Mouse (Mus musculus) thymus, adult 2 months (tissue): Measurements from ENCODE around the gene Mamdc2. TPM values are rescaled to one million over a fixed set of nuclear protein-coding genes. Genes with fewer than 3 reads are reported as not detected.

ENCODE experiments used
- DNase-seq: peaks from one replicate; pipeline ENCODE4 v3.0.0; 2021
- H3K27ac ChIP-seq: fragments of 200-500 bp; 2 replicates; pipeline ENCODE4 v1.5.1; 2012; ENCODE audit warnings: low read length, control low read depth; ENCODE audit not compliant: control insufficient read depth, insufficient read depth
- H3K27me3 ChIP-seq: fragments of 200-500 bp; 2 replicates; pipeline ENCODE4 v1.6.1; 2012; ENCODE audit warnings: mild to moderate bottlenecking, low read length, moderate library complexity, mixed read lengths; ENCODE audit not compliant: control insufficient read depth, insufficient read depth
- H3K36me3 ChIP-seq: fragments of 200-500 bp; 2 replicates; pipeline ENCODE4 v1.6.1; 2012; ENCODE audit warnings: mild to moderate bottlenecking, low read length, moderate library complexity; ENCODE audit not compliant: control insufficient read depth, insufficient read depth
- H3K4me1 ChIP-seq: fragments of 200-500 bp; replicated peaks from 2 replicates; pipeline ENCODE4 v1.6.1; 2012; ENCODE audit warnings: low read length; ENCODE audit not compliant: control insufficient read depth, insufficient read depth
- H3K4me3 ChIP-seq: fragments of 200-500 bp; 2 replicates; pipeline ENCODE4 v1.5.1; 2012; ENCODE audit warnings: mild to moderate bottlenecking, low read length, control low read depth, moderate library complexity; ENCODE audit not compliant: control insufficient read depth, insufficient read depth
- CTCF ChIP-seq: fragments of 200-500 bp; IDR thresholded peaks from 2 replicates; pipeline ENCODE4 v1.5.1; 2012; ENCODE audit warnings: mild to moderate bottlenecking, control low read depth, low read length, moderate library complexity, borderline replicate concordance; ENCODE audit not compliant: control insufficient read depth, poor library complexity, insufficient read depth; ENCODE audit errors: extremely low read depth
- POLR2A ChIP-seq: fragments of 200-500 bp; IDR thresholded peaks from 2 replicates; pipeline ENCODE4 v1.6.1; 2012; ENCODE audit warnings: mild to moderate bottlenecking, low read length, control low read depth, moderate library complexity; ENCODE audit not compliant: control insufficient read depth, poor library complexity, insufficient read depth; ENCODE audit errors: extremely low read depth
- WGBS: fragments of 180-500 bp; shearing (Covaris S2); methylation state at CpG from one replicate; pipeline ENCODE4 v1.1.7; 2018; 5-methylcytosine and 5-hydroxymethylcytosine counted together
- polyA plus RNA-seq: library from polyadenylated mRNA; depleted of rRNA; stranded (reverse); fragments of >200 nt; gene quantifications from 2 replicates; pipeline ENCODE4 v1.2.3, GENCODE M21; 2012

The Mamdc2 gene
- polyA plus RNA-seq, 1 experiment = 0.32 TPM

DNA sequence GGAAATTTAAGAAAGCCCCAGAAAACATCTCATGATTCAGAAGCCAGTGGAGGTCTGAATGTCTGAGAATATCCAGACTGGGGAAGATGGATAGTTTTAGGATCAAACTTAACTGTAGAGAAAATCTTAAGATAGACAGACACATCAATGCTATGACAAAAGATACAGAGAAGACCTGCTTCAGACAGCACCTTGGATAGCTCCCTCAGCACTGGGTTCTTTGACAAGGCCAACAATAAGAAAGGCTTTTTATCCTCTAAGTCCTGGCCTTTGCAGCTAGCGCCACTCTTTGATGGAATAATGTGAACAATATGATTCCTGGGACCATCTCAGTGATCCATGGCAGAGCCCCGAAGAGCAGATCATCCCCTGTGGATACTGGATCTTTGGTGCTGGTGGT lies 52.3 kb downstream of the Mamdc2 start:
- H3K4me3 ChIP-seq = no peak overlapping the region
- WGBS = 90% methylated on average over 2 of the region's 2 CpGs
- H3K4me1 ChIP-seq = no peaks in the 10 kb centered on the region
- no peaks in the 10 kb centered on the region for H3K36me3 ChIP-seq
- H3K27me3 ChIP-seq = no peaks in the 10 kb centered on the region
- H3K27ac ChIP-seq = no peak overlapping the region
- TF ChIP-seq CTCF = no peak
- no peak for TF ChIP-seq POLR2A
- DNase-seq = no peak

DNA sequence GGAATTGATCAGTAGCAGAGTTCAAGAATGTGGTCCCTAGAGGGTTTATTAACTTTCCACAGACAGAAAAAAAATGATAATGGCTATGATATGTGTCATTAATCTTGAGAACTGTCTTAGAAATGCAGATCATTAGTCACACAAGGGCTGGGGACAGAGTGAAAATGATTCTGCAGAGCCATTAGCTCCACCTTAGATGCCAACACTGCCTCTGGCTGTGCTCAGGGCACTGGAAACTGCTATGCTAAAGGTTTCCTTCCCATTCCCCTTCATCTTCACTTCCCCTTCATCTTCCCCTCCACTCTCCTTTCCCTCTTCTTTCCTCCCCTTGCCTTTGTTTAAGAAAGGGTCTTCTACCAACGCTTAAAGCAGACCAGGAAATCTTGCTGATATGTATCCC lies 53.6 kb downstream of the Mamdc2 start:
- no peaks in the 10 kb centered on the region for H3K4me1 ChIP-seq
- TF ChIP-seq CTCF (no peak), POLR2A (no peak)
- no peak for DNase-seq
- no peaks in the 10 kb centered on the region for H3K27me3 ChIP-seq
- WGBS = 69% methylated on average over 1 of the region's 1 CpGs
- H3K27ac ChIP-seq = no peak overlapping the region
- H3K36me3 ChIP-seq = no peaks in the 10 kb centered on the region
- no peak overlapping the region for H3K4me3 ChIP-seq

DNA sequence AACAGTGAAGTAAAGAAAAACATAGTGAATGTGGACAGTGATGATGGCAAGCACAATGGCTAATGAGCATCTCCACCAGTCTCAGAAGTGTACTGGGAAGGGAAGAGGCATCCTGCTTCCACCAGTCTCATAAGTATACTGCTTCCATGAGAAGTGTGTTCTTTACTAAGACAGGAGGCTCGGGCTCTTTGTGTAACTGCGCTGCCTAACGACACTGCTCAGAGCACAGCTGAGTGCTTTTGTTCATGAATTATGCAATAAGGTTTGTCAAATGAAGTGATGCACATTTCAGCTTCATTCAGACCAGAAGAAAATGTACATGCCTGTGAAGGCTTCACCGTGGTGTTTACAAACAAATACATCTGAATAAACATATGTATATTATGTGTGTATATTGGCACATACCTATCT lies 59.4 kb downstream of the Mamdc2 start:
- TF ChIP-seq CTCF (no peak), POLR2A (no peak)
- WGBS = 92% methylated on average over 4 of the region's 4 CpGs
- no peaks in the 10 kb centered on the region for H3K36me3 ChIP-seq
- H3K4me1 ChIP-seq = no peaks in the 10 kb centered on the region
- H3K27me3 ChIP-seq = no peaks in the 10 kb centered on the region
- H3K27ac ChIP-seq = no peak overlapping the region
- DNase-seq = no peak
- H3K4me3 ChIP-seq = no peak overlapping the region

DNA sequence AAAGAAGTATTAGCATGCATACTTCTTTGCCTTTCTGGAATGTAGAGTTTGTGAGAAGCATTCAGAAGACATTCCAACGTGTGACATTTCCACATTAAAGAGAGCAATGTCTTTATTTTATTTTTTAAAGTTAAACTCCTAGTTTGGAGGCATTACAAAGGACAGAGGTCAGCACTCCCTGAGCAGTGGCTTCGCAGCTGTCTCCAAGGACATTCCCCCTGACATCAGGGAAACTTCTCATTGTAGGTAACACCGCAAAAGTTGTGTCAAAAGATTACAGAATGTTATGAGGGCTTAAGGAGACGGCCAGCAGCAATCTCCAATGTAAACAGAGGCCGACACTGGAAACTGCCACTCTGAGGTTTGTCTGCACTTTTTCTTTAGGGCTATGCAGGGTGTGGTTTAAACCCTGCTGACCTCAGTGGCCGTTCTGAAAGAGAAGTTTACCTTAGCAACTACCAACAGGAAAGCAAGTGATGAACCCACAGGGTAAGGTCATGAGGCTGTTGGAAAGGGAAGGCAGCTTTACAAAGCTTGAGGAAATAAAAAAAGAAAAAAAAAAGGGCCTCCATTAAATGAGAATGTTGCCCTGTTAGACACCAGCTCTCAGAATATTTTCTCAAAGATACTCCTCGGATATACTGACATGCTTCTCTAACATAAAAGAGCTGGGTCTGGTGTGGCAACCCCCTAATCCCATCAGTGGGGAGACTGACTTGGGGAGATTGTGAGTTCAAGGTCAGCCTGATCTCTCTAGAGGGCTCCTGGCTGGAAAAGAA lies 60.0 kb downstream of the Mamdc2 start:
- H3K4me1 ChIP-seq = no peaks in the 10 kb centered on the region
- TF ChIP-seq CTCF (no peak), POLR2A (no peak)
- no peaks in the 10 kb centered on the region for H3K27me3 ChIP-seq
- DNase-seq = no peak
- no peak overlapping the region for H3K27ac ChIP-seq
- no peaks in the 10 kb centered on the region for H3K36me3 ChIP-seq
- no peak overlapping the region for H3K4me3 ChIP-seq
- 19% methylated on average over 7 of the region's 7 CpGs for WGBS

DNA sequence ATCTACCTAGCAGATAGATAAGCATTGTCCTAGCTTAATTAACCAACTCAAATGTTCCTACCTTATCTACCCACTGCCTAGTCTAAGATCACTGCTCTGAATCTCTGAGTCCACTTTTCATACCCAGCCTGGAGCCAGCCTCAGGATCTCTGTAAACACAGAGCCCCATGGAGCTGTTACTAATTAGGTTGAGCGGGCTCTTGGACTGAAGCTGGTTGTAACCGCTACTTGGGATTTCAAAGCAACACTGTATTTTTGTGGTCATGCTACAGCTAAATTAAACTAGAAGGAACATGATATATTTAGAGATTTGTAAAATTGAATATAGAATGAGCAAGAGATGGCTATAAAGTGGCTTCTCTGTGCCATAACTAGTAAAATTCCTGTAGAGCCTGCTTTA lies 65.8 kb downstream of the Mamdc2 start:
- Histone ChIP-seq H3K36me3 (no peaks in the 10 kb centered on the region), H3K27ac (no peak overlapping the region), H3K27me3 (no peaks in the 10 kb centered on the region), H3K4me1 (no peaks in the 10 kb centered on the region), H3K4me3 (no peak overlapping the region)
- TF ChIP-seq POLR2A (no peak), CTCF (no peak)
- 95% methylated on average over 2 of the region's 2 CpGs for WGBS
- no peak for DNase-seq

DNA sequence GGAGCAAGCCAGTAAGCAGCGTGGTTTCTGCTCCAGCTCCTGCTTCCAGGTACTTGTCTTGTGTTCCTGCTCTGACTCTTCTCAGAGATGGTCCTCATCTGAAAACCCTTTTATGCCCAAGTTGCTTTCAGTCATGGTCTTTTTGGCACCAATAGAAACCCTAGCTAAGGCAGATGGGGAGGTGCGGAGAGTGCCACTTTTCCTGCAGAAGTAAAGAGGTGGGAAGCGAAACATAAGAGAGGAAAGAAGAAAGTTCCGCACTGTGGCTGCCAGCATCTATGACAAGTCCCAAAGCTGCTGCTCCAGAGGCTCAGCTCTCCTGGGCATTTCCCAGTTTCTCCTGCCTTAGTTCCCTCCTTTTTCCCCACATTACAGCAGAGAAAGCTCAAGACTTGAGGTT lies 67.3 kb downstream of the Mamdc2 start:
- Histone ChIP-seq H3K4me1 (no peaks in the 10 kb centered on the region), H3K27ac (no peak overlapping the region), H3K27me3 (no peaks in the 10 kb centered on the region), H3K4me3 (no peak overlapping the region), H3K36me3 (no peaks in the 10 kb centered on the region)
- DNase-seq = no peak
- WGBS = 94% methylated on average over 4 of the region's 4 CpGs
- TF ChIP-seq POLR2A (no peak), CTCF (no peak)

DNA sequence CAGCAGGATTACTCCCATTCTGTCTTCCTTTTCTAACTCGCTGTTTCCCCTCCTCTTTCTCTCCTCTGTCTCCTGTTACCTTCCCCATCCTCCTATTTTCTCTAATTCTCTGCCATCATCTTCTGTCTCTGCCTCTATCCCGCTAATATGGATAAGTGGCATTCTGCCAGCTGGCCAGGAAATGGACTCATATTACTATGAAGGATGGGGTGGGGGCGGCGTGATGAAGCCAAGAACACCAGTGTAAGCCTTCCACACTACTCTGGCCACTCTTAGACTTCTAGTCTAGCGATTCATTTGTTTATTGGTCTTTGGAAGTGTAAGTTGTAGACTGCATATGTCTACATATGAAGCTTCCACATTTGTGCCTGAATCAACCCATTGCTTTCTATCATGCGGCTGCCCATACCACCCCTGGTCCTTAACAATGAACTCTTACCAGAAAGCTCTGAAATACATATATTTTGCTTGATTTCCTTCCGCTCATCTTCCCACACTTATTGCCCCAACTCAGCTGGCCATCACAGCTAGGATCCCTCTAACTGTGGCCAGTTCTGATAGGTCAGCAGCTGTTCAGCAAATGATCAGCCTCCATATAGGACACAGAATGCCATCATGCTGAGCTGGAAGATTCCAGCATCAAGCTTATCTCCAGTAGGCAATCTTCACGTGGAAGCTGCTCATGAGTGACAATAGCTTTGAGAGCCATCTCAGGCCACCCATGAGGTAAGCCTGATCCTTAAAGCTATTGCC lies 68.3 kb downstream of the Mamdc2 start:
- H3K27ac ChIP-seq = no peak overlapping the region
- H3K4me1 ChIP-seq = no peaks in the 10 kb centered on the region
- 92% methylated on average over 8 of the region's 8 CpGs for WGBS
- H3K4me3 ChIP-seq = no peak overlapping the region
- no peak for DNase-seq
- no peak for TF ChIP-seq CTCF
- TF ChIP-seq POLR2A = no peak
- no peaks in the 10 kb centered on the region for H3K36me3 ChIP-seq
- H3K27me3 ChIP-seq = no peaks in the 10 kb centered on the region
